Mouse (Mus musculus): ENCODE results near the gene Scaf4. TPM values are rescaled to one million over a fixed set of nuclear protein-coding genes. Genes with fewer than 3 reads are reported as not detected.
A peak's percentile ranks its signal among the peaks of the same experiment; 100 is the strongest.

Gene Scaf4
- polyA plus RNA-seq, 1 experiment from 2014 or later, result 24.6 TPM

- Histone ChIP-seq H3K4me1 (no peaks in the 10 kb centered on the region), H3K36me3 (no peaks in the 10 kb centered on the region), H3K27ac (replicated peaks) (no peak overlapping the region), H3K4me3 (replicated peaks) (no peak overlapping the region), H3K4me2 (no peak overlapping the region), H3K9me3 (replicated peaks) (no peaks in the 10 kb centered on the region), H3K27me3 (replicated peaks) (no peaks in the 10 kb centered on the region), H3K9ac (replicated peaks) (no peak overlapping the region)
- ATAC-seq (ENCODE audit: low FRiP score), result no peak
- WGBS, result 81% methylated on average over 12 of the region's 12 CpGs
These were observed 70.6 kb downstream of the Scaf4 start for GRCm38 (mm10) chr16:90213477-90214339.

- Histone ChIP-seq H3K4me3 (replicated peaks) (no peak overlapping the region), H3K9ac (replicated peaks) (no peak overlapping the region), H3K27ac (replicated peaks) (no peak overlapping the region), H3K27me3 (replicated peaks) (no peaks in the 10 kb centered on the region), H3K36me3 (no peaks in the 10 kb centered on the region), H3K4me1 (no peaks in the 10 kb centered on the region), H3K4me2 (no peak overlapping the region), H3K9me3 (replicated peaks) (no peaks in the 10 kb centered on the region)
- 87% methylated on average over 8 of the region's 8 CpGs for WGBS
- ATAC-seq (ENCODE audit: low FRiP score), result no peak
These were observed 72.5 kb downstream of the Scaf4 start for GRCm38 (mm10) chr16:90211767-90212166.

DNA sequence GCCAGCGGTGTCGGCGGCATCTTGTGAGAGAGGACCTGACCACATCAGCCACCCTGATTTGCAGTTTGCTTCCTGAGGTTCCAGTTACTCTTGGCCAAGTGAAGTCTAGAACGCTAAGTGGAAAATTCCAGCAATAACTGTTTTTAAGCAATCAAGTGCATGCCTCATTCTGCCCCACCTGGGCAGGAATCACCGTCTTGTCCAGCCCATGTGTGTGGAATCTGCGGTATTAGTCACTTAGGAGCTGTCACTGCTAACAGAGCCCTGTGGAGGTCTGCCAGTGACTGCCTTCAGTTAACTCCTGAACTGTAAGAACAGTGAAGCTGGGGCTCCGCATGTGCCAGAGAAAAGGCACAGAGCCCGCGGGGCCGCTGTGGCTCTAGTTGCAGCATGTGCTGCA lies 73.6 kb downstream of the Scaf4 start:
- H3K27ac ChIP-seq (replicated peaks), result no peak overlapping the region
- ATAC-seq (ENCODE audit: low FRiP score), result no peak
- H3K4me1 ChIP-seq, result no peaks in the 10 kb centered on the region
- H3K4me3 ChIP-seq (replicated peaks), result no peak overlapping the region
- 88% methylated on average over 10 of the region's 10 CpGs for WGBS
- no peaks in the 10 kb centered on the region for H3K9me3 ChIP-seq (replicated peaks)
- no peak overlapping the region for H3K9ac ChIP-seq (replicated peaks)
- no peaks in the 10 kb centered on the region for H3K27me3 ChIP-seq (replicated peaks)
- H3K36me3 ChIP-seq, result no peaks in the 10 kb centered on the region
- no peak overlapping the region for H3K4me2 ChIP-seq

DNA sequence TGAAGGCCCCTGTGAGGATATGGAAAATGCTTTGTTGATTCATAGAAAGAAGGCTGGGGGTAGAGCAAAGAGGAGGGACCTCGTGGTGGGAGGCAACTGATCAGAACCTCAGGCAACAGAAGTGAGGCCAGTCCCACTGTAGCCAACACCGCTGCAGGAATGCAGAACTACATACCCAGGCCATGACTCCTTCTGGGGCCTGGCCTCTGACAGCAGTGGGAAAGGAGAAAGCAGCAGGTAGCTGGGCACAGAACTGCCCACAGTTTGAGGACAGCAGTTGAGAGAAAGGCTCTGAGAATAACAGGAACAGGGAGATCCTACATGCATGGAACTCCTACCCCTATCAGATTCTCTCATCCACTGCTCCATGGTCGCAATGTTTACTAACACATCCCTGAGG lies 75.3 kb downstream of the Scaf4 start:
- H3K4me1 ChIP-seq, result no peaks in the 10 kb centered on the region
- no peak overlapping the region for H3K4me3 ChIP-seq (replicated peaks)
- H3K27ac ChIP-seq (replicated peaks), result no peak overlapping the region
- 83% methylated on average over 3 of the region's 3 CpGs for WGBS
- ATAC-seq (ENCODE audit: low FRiP score), result no peak
- H3K9me3 ChIP-seq (replicated peaks), result no peaks in the 10 kb centered on the region
- no peak overlapping the region for H3K9ac ChIP-seq (replicated peaks)
- H3K27me3 ChIP-seq (replicated peaks), result no peaks in the 10 kb centered on the region
- H3K4me2 ChIP-seq, result no peak overlapping the region
- H3K36me3 ChIP-seq, result no peaks in the 10 kb centered on the region

- Histone ChIP-seq H3K4me3 (replicated peaks) (no peak overlapping the region), H3K36me3 (no peaks in the 10 kb centered on the region), H3K9ac (replicated peaks) (no peak overlapping the region), H3K4me1 (no peaks in the 10 kb centered on the region), H3K4me2 (no peak overlapping the region), H3K27me3 (replicated peaks) (no peaks in the 10 kb centered on the region), H3K27ac (replicated peaks) (no peak overlapping the region), H3K9me3 (replicated peaks) (no peaks in the 10 kb centered on the region)
- no peak for ATAC-seq (ENCODE audit: low FRiP score)
- 99% methylated on average over 2 of the region's 2 CpGs for WGBS
These were observed 79.4 kb downstream of the Scaf4 start for GRCm38 (mm10) chr16:90204868-90205267.

GRCm38 (mm10) chr16:90203226-90203962 lies 80.9 kb downstream of the Scaf4 start:
- no peak overlapping the region for H3K4me3 ChIP-seq (replicated peaks)
- 83% methylated on average over 6 of the region's 6 CpGs for WGBS
- no peaks in the 10 kb centered on the region for H3K27me3 ChIP-seq (replicated peaks)
- H3K36me3 ChIP-seq, result no peaks in the 10 kb centered on the region
- ATAC-seq (ENCODE audit: low FRiP score), result no peak
- no peaks in the 10 kb centered on the region for H3K4me1 ChIP-seq
- H3K4me2 ChIP-seq, result no peak overlapping the region
- no peak overlapping the region for H3K9ac ChIP-seq (replicated peaks)
- no peaks in the 10 kb centered on the region for H3K9me3 ChIP-seq (replicated peaks)
- no peak overlapping the region for H3K27ac ChIP-seq (replicated peaks)

GRCm38 (mm10) chr16:90202140-90202539 lies 82.2 kb downstream of the Scaf4 start:
- H3K4me1 ChIP-seq, result peaks cover 9% of the 10 kb centered on the region; the same call in 1 of the 2 replicates
- no peak overlapping the region for H3K27ac ChIP-seq (replicated peaks)
- WGBS, result 82% methylated on average over 19 of the region's 19 CpGs
- no peak overlapping the region for H3K4me2 ChIP-seq
- H3K4me3 ChIP-seq (replicated peaks), result no peak overlapping the region
- H3K9ac ChIP-seq (replicated peaks), result no peak overlapping the region
- no peaks in the 10 kb centered on the region for H3K9me3 ChIP-seq (replicated peaks)
- H3K27me3 ChIP-seq (replicated peaks), result no peaks in the 10 kb centered on the region
- H3K36me3 ChIP-seq, result no peaks in the 10 kb centered on the region
- ATAC-seq (ENCODE audit: low FRiP score), result no peak

- Histone ChIP-seq H3K4me1 (peaks cover 9% of the 10 kb centered on the region; the same call in 1 of the 2 replicates), H3K4me3 (replicated peaks) (no peak overlapping the region), H3K9me3 (replicated peaks) (no peaks in the 10 kb centered on the region), H3K9ac (replicated peaks) (no peak overlapping the region), H3K27ac (replicated peaks) (no peak overlapping the region), H3K4me2 (no peak overlapping the region), H3K36me3 (no peaks in the 10 kb centered on the region), H3K27me3 (replicated peaks) (no peaks in the 10 kb centered on the region)
- 89% methylated on average over 10 of the region's 10 CpGs for WGBS
- ATAC-seq (ENCODE audit: low FRiP score), result no peak
These were observed 85.1 kb downstream of the Scaf4 start for GRCm38 (mm10) chr16:90199174-90199573.

DNA sequence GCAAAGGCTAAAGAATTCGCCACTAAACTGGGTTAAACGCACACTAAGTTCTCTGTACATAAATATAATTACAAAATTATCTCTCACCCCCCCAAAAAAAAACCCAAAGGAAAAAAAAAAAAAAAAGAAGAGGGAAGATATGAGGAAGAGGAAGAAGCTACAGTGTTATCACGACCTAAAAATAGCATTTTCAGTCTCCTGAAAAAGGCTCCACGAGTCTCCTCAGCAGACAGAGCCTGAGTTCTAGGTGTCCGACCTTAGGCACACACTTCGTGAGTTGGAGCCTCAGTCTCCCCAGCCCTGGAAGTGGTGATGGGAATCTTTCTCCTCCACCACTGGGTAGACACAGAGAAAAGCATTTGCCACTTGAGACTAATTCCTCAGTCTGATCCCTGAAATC lies 85.7 kb downstream of the Scaf4 start:
- Histone ChIP-seq H3K27ac (replicated peaks) (no peak overlapping the region), H3K36me3 (no peaks in the 10 kb centered on the region), H3K4me2 (no peak overlapping the region), H3K27me3 (replicated peaks) (no peaks in the 10 kb centered on the region), H3K4me3 (replicated peaks) (no peak overlapping the region), H3K9me3 (replicated peaks) (no peaks in the 10 kb centered on the region), H3K9ac (replicated peaks) (no peak overlapping the region), H3K4me1 (peaks cover 9% of the 10 kb centered on the region; the same call in 1 of the 2 replicates)
- WGBS, result 87% methylated on average over 6 of the region's 6 CpGs
- ATAC-seq (ENCODE audit: low FRiP score), result no peak

DNA sequence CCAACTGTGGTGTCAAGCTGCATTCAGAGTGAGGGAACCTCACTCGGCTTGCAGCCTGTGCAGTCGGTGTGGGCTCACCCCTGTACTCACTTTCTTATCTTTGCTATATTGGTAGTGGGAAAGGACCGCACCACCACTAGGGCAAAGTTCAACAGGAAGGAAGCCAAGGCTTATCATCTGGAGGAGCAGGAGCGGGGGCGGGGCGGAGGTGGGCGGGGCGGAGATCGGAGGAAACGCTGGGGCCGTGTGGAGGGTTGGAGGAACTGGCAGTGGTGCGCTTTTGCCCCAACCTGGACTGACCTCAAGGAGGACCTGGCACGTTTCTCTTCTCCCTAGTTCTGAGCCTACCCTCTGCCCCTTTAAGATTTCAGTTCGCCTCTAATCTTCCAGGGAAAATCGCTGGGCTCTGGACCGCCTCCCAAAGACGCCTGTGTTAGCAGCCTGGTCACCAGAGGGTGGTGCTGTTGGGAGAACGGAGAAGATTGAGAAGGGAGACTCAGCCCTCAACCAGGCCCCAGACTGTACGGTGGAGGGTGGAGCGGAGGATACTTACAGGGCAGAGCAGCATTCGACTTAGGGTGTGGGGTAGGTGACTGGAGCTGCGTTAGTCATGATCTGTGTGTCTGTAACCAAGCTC lies 86.8 kb downstream of the Scaf4 start:
- H3K4me2 ChIP-seq, result peak overlapping the region; percentile 58
- no peaks in the 10 kb centered on the region for H3K27me3 ChIP-seq (replicated peaks)
- no peak overlapping the region for H3K27ac ChIP-seq (replicated peaks)
- WGBS, result 4% methylated on average over 22 of the region's 22 CpGs
- peak overlapping the region; percentile 43 for H3K4me3 ChIP-seq (replicated peaks)
- H3K9ac ChIP-seq (replicated peaks), result peak overlapping the region; percentile 36; the same call in 1 of the 2 replicates
- H3K9me3 ChIP-seq (replicated peaks), result no peaks in the 10 kb centered on the region
- peaks cover 9% of the 10 kb centered on the region; the same call in 1 of the 2 replicates for H3K4me1 ChIP-seq
- no peaks in the 10 kb centered on the region for H3K36me3 ChIP-seq
- peak; percentile 90 for ATAC-seq (ENCODE audit: low FRiP score)

GRCm38 (mm10) chr16:90196688-90197240 lies 87.5 kb downstream of the Scaf4 start:
- Histone ChIP-seq H3K27me3 (replicated peaks) (no peaks in the 10 kb centered on the region), H3K4me3 (replicated peaks) (no peak overlapping the region), H3K4me2 (peak overlapping the region; percentile 58; the same call in 1 of the 2 replicates), H3K9me3 (replicated peaks) (no peaks in the 10 kb centered on the region), H3K36me3 (no peaks in the 10 kb centered on the region), H3K27ac (replicated peaks) (no peak overlapping the region), H3K4me1 (peaks cover 9% of the 10 kb centered on the region; the same call in 1 of the 2 replicates), H3K9ac (replicated peaks) (no peak overlapping the region)
- no peak for ATAC-seq (ENCODE audit: low FRiP score)
- WGBS, result 79% methylated on average over 7 of the region's 7 CpGs
